Mouse (Mus musculus) liver, embryonic 15.5 days (tissue): ENCODE measurements around the gene Catsperz. TPM values are rescaled to one million over a fixed set of nuclear protein-coding genes. Genes with fewer than 3 reads are reported as not detected.

ENCODE experiments used
- microRNA-seq: library from miRNA; unstranded; fragments of <30 nt; microRNA quantifications from one replicate; pipeline ENCODE4, GENCODE M21; 2016
- polyA plus RNA-seq: library from polyadenylated mRNA; unstranded; fragments of >200 nt; fragmentation: Nextera tagmentation; extraction: Ambion mirVana; gene quantifications from 2 replicates; pipeline ENCODE4 v1.2.1, GENCODE M21; 2015

The Catsperz gene
- polyA plus RNA-seq, 1 experiment from 2014 or later = 0.59 TPM

Small RNA genes within 50 kb of the gene (microRNA-seq; reads per million reads assigned to microRNA genes)
- gene Mir6990 = 1.3 reads per million

Other genes with a start within 250 kb of the Catsperz start
- gene Rps6ka4, start 84.7 kb downstream of the Catsperz start, polyA plus RNA-seq = 6.3 TPM in 2 replicates
- 2.5 and 2.8 TPM in 2 replicates for gene Ccdc88b, start 67.2 kb downstream of the Catsperz start, polyA plus RNA-seq
- gene Trmt112, start 15.7 kb downstream of the Catsperz start, polyA plus RNA-seq = 59.7 and 67.9 TPM in 2 replicates
- 144 and 151 TPM in 2 replicates for gene Prdx5, start 15.3 kb downstream of the Catsperz start, polyA plus RNA-seq
- 3.8 and 4.9 TPM in 2 replicates for gene Esrra, start 3.6 kb downstream of the Catsperz start, polyA plus RNA-seq
- 0.08 TPM in 1 of 2 replicates, not detected in the other for gene Kcnk4, start 9.1 kb upstream of the Catsperz start, polyA plus RNA-seq
- 25.5 and 26.1 TPM in 2 replicates for gene Bad, start 16.5 kb upstream of the Catsperz start, polyA plus RNA-seq
- 7.4 TPM in 2 replicates for gene Gpr137, start 17.1 kb upstream of the Catsperz start, polyA plus RNA-seq
- gene Ppp1r14b, start 49.6 kb upstream of the Catsperz start, polyA plus RNA-seq = 51.4 and 55.8 TPM in 2 replicates
- gene Plcb3, start 51.1 kb upstream of the Catsperz start, polyA plus RNA-seq = 5.9 and 6.8 TPM in 2 replicates
- 88.3 and 101 TPM in 2 replicates for gene Fkbp2, start 55.1 kb upstream of the Catsperz start, polyA plus RNA-seq
- 15.5 and 15.6 TPM in 2 replicates for gene Vegfb, start 62.3 kb upstream of the Catsperz start, polyA plus RNA-seq
- gene Dnajc4, start 67.2 kb upstream of the Catsperz start, polyA plus RNA-seq = 10.2 and 10.9 TPM in 2 replicates
- 9.5 and 10.4 TPM in 2 replicates for gene Nudt22, start 70.7 kb upstream of the Catsperz start, polyA plus RNA-seq
- 1.6 and 2.3 TPM in 2 replicates for gene Trpt1, start 70.8 kb upstream of the Catsperz start, polyA plus RNA-seq
- 105 and 118 TPM in 2 replicates for gene Fermt3, start 94.1 kb upstream of the Catsperz start, polyA plus RNA-seq
- 116 and 121 TPM in 2 replicates for gene Stip1, start 114.6 kb upstream of the Catsperz start, polyA plus RNA-seq
- 5.6 and 6.2 TPM in 2 replicates for gene Macrod1, start 131.4 kb upstream of the Catsperz start, polyA plus RNA-seq
- gene Flrt1, start 180.3 kb upstream of the Catsperz start, polyA plus RNA-seq = 0.17 TPM in 2 replicates